Mouse (Mus musculus) cerebellum, postnatal 10 days (tissue): ENCODE measurements at regions not wholly inside any gene's neighbourhood (a gene's known extent, or its start where the extent isn't known, plus 50 kb on each side); places are given as distances from the start of the nearest gene placed in this dataset.
"Not testable (repeated sequence)": the region's sequence is repeated elsewhere in the genome, so short reads cannot be mapped to it uniquely, and the experiment has no call there.

ENCODE experiments used
- DNase-seq, 2 experiments: peaks; one replicate each; pipeline ENCODE4 v3.0.0; 2021; ENCODE audit warnings: mixed read lengths in 2 of 2

GRCm38 (mm10) chr9:76407549-76407948 is 83.9 kb upstream of the Hcrtr2 start:
- no peak for DNase-seq

- not testable (repeated sequence) for DNase-seq
Measured at GRCm38 (mm10) chr9:76401897-76402670, 78.4 kb upstream of the Hcrtr2 start.

- no peak for DNase-seq
Measured at GRCm38 (mm10) chr9:76400900-76401299, 77.2 kb upstream of the Hcrtr2 start.

- no peak for DNase-seq
Measured at GRCm38 (mm10) chr9:76393763-76394162, 70.1 kb upstream of the Hcrtr2 start.

GRCm38 (mm10) chr9:76390839-76391238 is 67.2 kb upstream of the Hcrtr2 start:
- DNase-seq: peak; percentile 74 to 81
